Mouse (Mus musculus) thymus, adult 2 months (tissue): Measurements from ENCODE around the gene Map2k1.

ENCODE experiments used
- CTCF ChIP-seq: fragments of 200-500 bp; IDR thresholded peaks from 2 replicates; pipeline ENCODE4 v1.5.1; 2012; ENCODE audit warnings: mild to moderate bottlenecking, control low read depth, low read length, moderate library complexity, borderline replicate concordance; ENCODE audit not compliant: control insufficient read depth, poor library complexity, insufficient read depth; ENCODE audit errors: extremely low read depth
- POLR2A ChIP-seq: fragments of 200-500 bp; IDR thresholded peaks from 2 replicates; pipeline ENCODE4 v1.6.1; 2012; ENCODE audit warnings: mild to moderate bottlenecking, low read length, control low read depth, moderate library complexity; ENCODE audit not compliant: control insufficient read depth, poor library complexity, insufficient read depth; ENCODE audit errors: extremely low read depth

- no peak for TF ChIP-seq CTCF
- no peak for TF ChIP-seq POLR2A
Observed at GRCm38 (mm10) chr9:64178610-64178973, 74.8 kb downstream of the Map2k1 start.
